Mouse (Mus musculus) cerebellum, adult 18-20 months (tissue): Measurements from ENCODE around the gene Atp2b4.

ENCODE experiments used
- DNase-seq, 2 experiments: peaks; one replicate each; pipeline ENCODE4 v3.0.0; 2021

Atp2b4 gene

GRCm38 (mm10) chr1:133797979-133798820 lies 2.6 kb downstream of the Atp2b4 start:
- no peak for DNase-seq

- no peak for DNase-seq
These were observed 3.4 kb downstream of the Atp2b4 start for GRCm38 (mm10) chr1:133797327-133797978.

- DNase-seq = no peak
These were observed 7.2 kb downstream of the Atp2b4 start for GRCm38 (mm10) chr1:133793646-133794045.

- no peak for DNase-seq
These were observed 10.8 kb downstream of the Atp2b4 start for GRCm38 (mm10) chr1:133790011-133790410.

- no peak for DNase-seq
These were observed 12.0 kb downstream of the Atp2b4 start for GRCm38 (mm10) chr1:133788864-133789263.

GRCm38 (mm10) chr1:133787500-133788210 lies 13.2 kb downstream of the Atp2b4 start:
- DNase-seq = no peak

GRCm38 (mm10) chr1:133784621-133785020 lies 16.2 kb downstream of the Atp2b4 start:
- no peak for DNase-seq

GRCm38 (mm10) chr1:133781531-133781930 lies 19.3 kb downstream of the Atp2b4 start:
- DNase-seq = no peak

- peak in 1 of 2 experiments; percentile 13 for DNase-seq
These were observed 21.8 kb downstream of the Atp2b4 start for GRCm38 (mm10) chr1:133779043-133779442.

- DNase-seq = no peak
These were observed 23.1 kb downstream of the Atp2b4 start for GRCm38 (mm10) chr1:133777651-133778231.

- DNase-seq = no peak
These were observed 28.3 kb downstream of the Atp2b4 start for GRCm38 (mm10) chr1:133772553-133772952.

- DNase-seq = no peak
These were observed 28.9 kb downstream of the Atp2b4 start for GRCm38 (mm10) chr1:133771831-133772399.

GRCm38 (mm10) chr1:133767994-133768393 lies 32.8 kb downstream of the Atp2b4 start:
- DNase-seq = peak; percentile 55 to 66

GRCm38 (mm10) chr1:133766901-133767529 lies 33.8 kb downstream of the Atp2b4 start:
- no peak for DNase-seq

GRCm38 (mm10) chr1:133765376-133765775 lies 35.5 kb downstream of the Atp2b4 start:
- DNase-seq = no peak

- no peak for DNase-seq
These were observed 37.9 kb downstream of the Atp2b4 start for GRCm38 (mm10) chr1:133762946-133763422.

GRCm38 (mm10) chr1:133761278-133761677 lies 39.6 kb downstream of the Atp2b4 start:
- DNase-seq = no peak

- DNase-seq = no peak
These were observed 46.4 kb downstream of the Atp2b4 start for GRCm38 (mm10) chr1:133754317-133754868.

- DNase-seq = no peak
These were observed 47.5 kb downstream of the Atp2b4 start for GRCm38 (mm10) chr1:133753325-133753724.

GRCm38 (mm10) chr1:133751621-133752020 lies 49.2 kb downstream of the Atp2b4 start:
- DNase-seq = peak; percentile 47 to 58

- DNase-seq = no peak
These were observed 50.9 kb downstream of the Atp2b4 start for GRCm38 (mm10) chr1:133749954-133750353.

GRCm38 (mm10) chr1:133745078-133745495 lies 55.8 kb downstream of the Atp2b4 start:
- DNase-seq = peak in 1 of 2 experiments; percentile 26
